Mouse (Mus musculus) cerebellum, postnatal 36 days (tissue): Measurements from ENCODE around the gene Gorasp1.

Experiments
- DNase-seq, 2 experiments: peaks; one replicate each; pipeline ENCODE4 v3.0.0; 2021 to 2022; ENCODE audit warnings: mixed read lengths in 2 of 2

The Gorasp1 gene

GRCm38 (mm10) chr9:119937005-119937773 is at the start of gene Gorasp1, which contains the start of gene Ttc21a:
Gorasp1 (minus strand) TSS chr9:119937565.
Ttc21a (plus strand) TSS chr9:119937606.
- DNase-seq = peak; percentile 93 to 94

- no peak for DNase-seq
These were observed 48.7 kb upstream of the Gorasp1 start for GRCm38 (mm10) chr9:119985881-119986574.

GRCm38 (mm10) chr9:119984536-119985011 is 47.2 kb upstream of the Gorasp1 start, which contains the start of gene Csrnp1:
Csrnp1 (minus strand) TSS chr9:119984658.
- DNase-seq = peak in 1 of 2 experiments; percentile 26

- DNase-seq = peak; percentile 76 to 86
These were observed 46.5 kb upstream of the Gorasp1 start for GRCm38 (mm10) chr9:119983585-119984535.

- DNase-seq = peak; percentile 29 to 34
These were observed 45.7 kb upstream of the Gorasp1 start for GRCm38 (mm10) chr9:119982956-119983551.

GRCm38 (mm10) chr9:119982241-119982811 is 45.0 kb upstream of the Gorasp1 start:
- peak; percentile 47 to 56 for DNase-seq

GRCm38 (mm10) chr9:119981183-119982179 is 44.1 kb upstream of the Gorasp1 start:
- peak in 1 of 2 experiments; percentile 19 for DNase-seq

- no peak for DNase-seq
These were observed 43.4 kb upstream of the Gorasp1 start for GRCm38 (mm10) chr9:119980770-119981182.

GRCm38 (mm10) chr9:119979749-119980148 is 42.4 kb upstream of the Gorasp1 start:
- DNase-seq = peak in 1 of 2 experiments; percentile 30

- DNase-seq = peak in 1 of 2 experiments; percentile 40
These were observed 41.6 kb upstream of the Gorasp1 start for GRCm38 (mm10) chr9:119978811-119979441.

- peak in 1 of 2 experiments; percentile 36 for DNase-seq
These were observed 40.9 kb upstream of the Gorasp1 start for GRCm38 (mm10) chr9:119978151-119978810.

- peak in 1 of 2 experiments; percentile 16 for DNase-seq
These were observed 40.2 kb upstream of the Gorasp1 start for GRCm38 (mm10) chr9:119977557-119978060.

- DNase-seq = no peak
These were observed 39.6 kb upstream of the Gorasp1 start for GRCm38 (mm10) chr9:119976704-119977556.

- DNase-seq = no peak
These were observed 37.9 kb upstream of the Gorasp1 start for GRCm38 (mm10) chr9:119975286-119975685.

GRCm38 (mm10) chr9:119974609-119975008 is 37.2 kb upstream of the Gorasp1 start:
- DNase-seq = no peak

GRCm38 (mm10) chr9:119973869-119974520 is 36.6 kb upstream of the Gorasp1 start:
- DNase-seq = peak in 1 of 2 experiments; percentile 39

- DNase-seq = peak in 1 of 2 experiments; percentile 20
These were observed 35.9 kb upstream of the Gorasp1 start for GRCm38 (mm10) chr9:119973281-119973680.
